Mouse (Mus musculus) stomach, embryonic 14.5 days (tissue): ENCODE measurements around the gene Gm10643. TPM values are rescaled to one million over a fixed set of nuclear protein-coding genes. Genes with fewer than 3 reads are reported as not detected.

Experiments used
- ATAC-seq: fragments of 200-750 bp; cut with Nextera tagmentation; 2 replicates; pipeline ENCODE4 v1.8.0; 2017; ENCODE audit warnings: low read depth, moderate TSS enrichment; ENCODE audit not compliant: insufficient number of reproducible peaks, insufficient read depth, low FRiP score
- H3K27ac ChIP-seq: fragments of 300-500 bp; sonication (generic); 2 replicates; pipeline ENCODE4 v1.5.1; 2014; ENCODE audit warnings: mild to moderate bottlenecking, low read length, moderate library complexity, mixed read lengths
- H3K27me3 ChIP-seq: fragments of 300-500 bp; sonication (generic); 2 replicates; pipeline ENCODE4 v1.6.1; 2014; ENCODE audit warnings: low read length, control low read depth, mixed read lengths; ENCODE audit not compliant: control insufficient read depth, insufficient read depth
- H3K36me3 ChIP-seq: fragments of 300-500 bp; sonication (generic); 2 replicates; pipeline ENCODE4 v1.6.1; 2014; ENCODE audit warnings: mild to moderate bottlenecking, control low read depth, low read length, moderate library complexity, mixed read lengths; ENCODE audit not compliant: control insufficient read depth, insufficient read depth
- H3K4me1 ChIP-seq: fragments of 300-500 bp; sonication (generic); 2 replicates; pipeline ENCODE4 v1.6.1; 2014; ENCODE audit warnings: low read length, control low read depth, mixed read lengths; ENCODE audit not compliant: control insufficient read depth, insufficient read depth
- H3K4me2 ChIP-seq: fragments of 300-500 bp; sonication (generic); replicated peaks from 2 replicates; pipeline ENCODE4 v1.6.1; 2014; ENCODE audit warnings: low read depth, low read length, control low read depth
- H3K4me3 ChIP-seq: fragments of 300-500 bp; sonication (generic); 2 replicates; pipeline ENCODE4 v1.5.1; 2014; ENCODE audit warnings: low read depth, low read length, control low read depth
- H3K9ac ChIP-seq: fragments of 300-500 bp; sonication (generic); replicated peaks from 2 replicates; pipeline ENCODE4 v1.6.1; 2014; ENCODE audit warnings: low read depth, mild to moderate bottlenecking, control low read depth, low read length, moderate library complexity, mixed read lengths
- H3K9me3 ChIP-seq: fragments of 300-500 bp; sonication (generic); 2 replicates; pipeline ENCODE4 v1.6.1; 2016; ENCODE audit warnings: low read depth, low read length, control low read depth; ENCODE audit not compliant: control insufficient read depth
- whole genome bisulfite sequencing: fragments of 180-500 bp; shearing (Covaris S2); extraction: QIAGEN DNeasy Blood & Tissue Kit; methylation state at CpG from one replicate; pipeline ENCODE4 v1.1.7; 2014; 5-methylcytosine and 5-hydroxymethylcytosine counted together
- polyA plus RNA-seq: library from polyadenylated mRNA; unstranded; fragments of >200 nt; fragmentation: Nextera tagmentation; extraction: Ambion mirVana; gene quantifications from 2 replicates; pipeline ENCODE4 v1.2.1, GENCODE M21; 2014

Gene Gm10643
- polyA plus RNA-seq, 1 experiment from 2014 or later, result 1.5 TPM

GRCm38 (mm10) chr8:84042066-84042947, 22.6 kb downstream of the Gm10643 start, which contains the start of gene Il27ra:
Gene Il27ra, minus strand, starts transcription at chr8:84042589.
- no peaks in the 10 kb centered on the region for H3K9me3 ChIP-seq
- 0 out of 2 replicates have a peak, but pooled peaks cover 3% of the 10 kb centered on the region for H3K4me1 ChIP-seq
- H3K4me2 ChIP-seq, result peak within 1 kb of the TSS; percentile 64
- 6% methylated on average over 40 of the region's 40 CpGs for WGBS
- H3K27me3 ChIP-seq, result peaks cover 29% of the 10 kb centered on the region
- no peak within 1 kb of the TSS; the same call in 1 of the 2 replicates for H3K9ac ChIP-seq
- ATAC-seq, result peak; percentile 55
- H3K27ac ChIP-seq, result no peak within 1 kb of the TSS
- H3K4me3 ChIP-seq, result peak within 1 kb of the TSS; percentile 26
- no peaks in the 10 kb centered on the region for H3K36me3 ChIP-seq

DNA sequence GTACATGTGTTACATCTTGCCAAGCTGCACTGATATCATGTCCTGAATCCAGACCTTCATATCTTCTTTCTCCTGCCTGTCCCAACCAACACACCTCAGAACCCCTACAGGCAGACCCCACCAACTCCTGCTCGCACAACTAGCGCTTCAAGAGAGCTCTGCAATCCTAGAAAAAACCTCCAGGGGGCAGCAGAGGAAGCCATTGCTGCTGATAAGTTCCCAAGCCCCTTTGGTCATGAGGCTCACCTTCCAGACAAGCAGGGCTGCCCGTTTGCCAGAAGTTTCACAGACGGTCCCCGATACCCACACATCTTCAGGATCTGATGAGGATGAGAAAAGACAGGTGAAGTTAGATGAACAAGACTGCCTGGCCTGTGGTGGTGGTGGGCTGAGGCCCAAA, 25.9 kb downstream of the Gm10643 start:
- Histone ChIP-seq H3K9me3 (no peaks in the 10 kb centered on the region), H3K27ac (no peak overlapping the region), H3K36me3 (no peaks in the 10 kb centered on the region), H3K4me2 (no peak overlapping the region), H3K9ac (no peak overlapping the region), H3K27me3 (peaks cover 15% of the 10 kb centered on the region), H3K4me3 (no peak overlapping the region), H3K4me1 (0 out of 2 replicates have a peak, but pooled peaks cover 3% of the 10 kb centered on the region)
- 4% methylated on average over 5 of the region's 5 CpGs for WGBS
- ATAC-seq, result 0 out of 2 replicates have a peak, but pooled peaks have one; percentile 14

GRCm38 (mm10) chr8:84038015-84038414, 26.9 kb downstream of the Gm10643 start:
- Histone ChIP-seq H3K4me1 (0 out of 2 replicates have a peak, but pooled peaks cover 3% of the 10 kb centered on the region), H3K4me2 (no peak overlapping the region), H3K9me3 (no peaks in the 10 kb centered on the region), H3K9ac (no peak overlapping the region), H3K27ac (no peak overlapping the region), H3K36me3 (no peaks in the 10 kb centered on the region), H3K4me3 (no peak overlapping the region), H3K27me3 (peaks cover 5% of the 10 kb centered on the region; the same call in 1 of the 2 replicates)
- no peak for ATAC-seq
- WGBS, result 57% methylated on average over 5 of the region's 5 CpGs

- Histone ChIP-seq H3K27me3 (no peaks in the 10 kb centered on the region), H3K9ac (no peak overlapping the region)
Observed at GRCm38 (mm10) chr8:84032777-84033176, 32.2 kb downstream of the Gm10643 start.

DNA sequence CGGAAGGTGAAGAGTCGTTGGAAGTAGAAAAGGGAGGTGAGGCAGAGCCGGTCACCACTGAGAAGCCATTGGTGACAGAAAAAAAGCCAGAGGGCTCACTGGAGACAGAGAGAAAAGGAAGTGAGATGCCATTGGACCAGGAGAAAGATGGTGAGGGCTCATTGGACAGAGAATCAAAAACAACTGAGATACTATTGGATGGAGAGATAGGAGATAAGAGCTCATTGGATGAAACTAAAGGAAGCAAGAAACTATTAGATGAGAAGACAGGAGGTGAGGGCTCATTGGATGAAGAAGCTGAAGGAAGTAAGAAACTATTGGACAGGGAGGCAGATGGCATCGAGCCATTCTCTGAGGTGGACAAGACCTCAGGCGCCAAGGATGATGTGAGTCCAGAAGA, 35.7 kb downstream of the Gm10643 start:
- Histone ChIP-seq H3K4me1 (no peaks in the 10 kb centered on the region), H3K9me3 (no peaks in the 10 kb centered on the region), H3K27me3 (no peaks in the 10 kb centered on the region), H3K4me3 (no peak overlapping the region), H3K9ac (no peak overlapping the region), H3K4me2 (no peak overlapping the region), H3K27ac (no peak overlapping the region), H3K36me3 (no peaks in the 10 kb centered on the region)
- WGBS, result 88% methylated on average over 5 of the region's 5 CpGs
- ATAC-seq, result no peak

More at GRCm38 (mm10) chr8:84032777-84033176, 32.2 kb downstream of the Gm10643 start:
- 75% methylated on average over 4 of the region's 4 CpGs for WGBS
- Histone ChIP-seq H3K27ac (no peak overlapping the region), H3K4me1 (no peaks in the 10 kb centered on the region), H3K4me2 (no peak overlapping the region), H3K36me3 (no peaks in the 10 kb centered on the region), H3K4me3 (no peak overlapping the region), H3K9me3 (no peaks in the 10 kb centered on the region)
- no peak for ATAC-seq

DNA sequence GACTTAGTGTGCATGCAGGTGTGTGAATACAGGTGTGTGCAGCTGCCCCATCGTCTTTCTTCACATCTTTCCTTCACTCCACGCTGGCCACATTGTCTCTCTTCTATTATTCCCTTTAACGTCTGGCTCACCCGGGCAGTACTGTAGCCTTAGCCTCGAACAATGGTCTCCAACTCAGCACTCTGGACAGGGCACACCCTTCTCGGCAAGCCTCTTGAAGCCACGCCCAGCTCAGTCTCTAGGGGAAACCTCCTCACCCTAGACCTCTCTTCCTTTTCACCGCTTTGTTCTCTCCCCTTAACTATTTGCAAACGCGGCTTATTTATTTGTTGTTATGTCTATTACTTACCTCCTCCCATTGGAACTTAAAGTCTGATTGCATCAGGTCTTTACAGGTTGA, 37.5 kb downstream of the Gm10643 start:
- H3K4me2 ChIP-seq, result no peak overlapping the region
- no peak for ATAC-seq
- H3K27me3 ChIP-seq, result no peaks in the 10 kb centered on the region
- no peak overlapping the region for H3K27ac ChIP-seq
- no peak overlapping the region for H3K9ac ChIP-seq
- peaks cover 10% of the 10 kb centered on the region for H3K4me1 ChIP-seq
- 15% methylated on average over 10 of the region's 10 CpGs for WGBS
- no peaks in the 10 kb centered on the region for H3K36me3 ChIP-seq
- H3K4me3 ChIP-seq, result no peak overlapping the region
- no peaks in the 10 kb centered on the region for H3K9me3 ChIP-seq

- 1% methylated on average over 41 of the region's 41 CpGs for WGBS
- Histone ChIP-seq H3K27me3 (no peaks in the 10 kb centered on the region), H3K4me1 (peaks cover 19% of the 10 kb centered on the region), H3K9ac (peak overlapping the region; percentile 18; the same call in 1 of the 2 replicates), H3K36me3 (no peaks in the 10 kb centered on the region), H3K4me2 (peak overlapping the region; percentile 54), H3K27ac (no peak overlapping the region), H3K9me3 (no peaks in the 10 kb centered on the region), H3K4me3 (peak overlapping the region; percentile 33)
- peak; percentile 64 for ATAC-seq
Observed at GRCm38 (mm10) chr8:84025863-84026262, 39.1 kb downstream of the Gm10643 start.

DNA sequence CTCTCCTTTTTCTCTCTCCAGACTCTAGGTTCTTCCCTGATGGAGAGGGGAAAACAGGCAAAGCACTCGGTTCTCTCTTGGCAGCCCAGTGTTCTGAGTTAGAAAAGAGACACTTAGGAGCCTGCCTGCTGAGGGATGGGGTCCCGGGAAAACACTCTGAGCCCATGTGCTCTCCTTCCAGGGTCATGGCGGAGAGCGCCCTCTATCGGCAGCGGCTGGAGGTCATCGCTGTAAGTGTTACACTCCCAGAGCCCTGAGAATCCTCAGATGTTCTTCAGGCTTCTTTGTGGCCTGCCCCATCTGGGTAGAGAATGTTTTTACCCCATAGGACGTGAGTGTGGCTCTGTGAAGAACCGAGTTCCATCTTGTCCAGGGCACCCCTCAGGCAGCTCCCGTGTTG, 40.8 kb downstream of the Gm10643 start:
- Histone ChIP-seq H3K4me1 (peaks cover 23% of the 10 kb centered on the region), H3K4me3 (no peak overlapping the region), H3K27ac (no peak overlapping the region), H3K27me3 (no peaks in the 10 kb centered on the region), H3K9ac (no peak overlapping the region), H3K36me3 (no peaks in the 10 kb centered on the region), H3K4me2 (no peak overlapping the region), H3K9me3 (no peaks in the 10 kb centered on the region)
- no peak for ATAC-seq
- 18% methylated on average over 10 of the region's 10 CpGs for WGBS
